Mouse (Mus musculus) limb, embryonic 14.5 days (tissue): ENCODE measurements around the gene CK137956. TPM values are rescaled to one million over a fixed set of nuclear protein-coding genes. Genes with fewer than 3 reads are reported as not detected.

Experiments
- ATAC-seq: fragments of 200-750 bp; cut with Nextera tagmentation; 2 replicates; pipeline ENCODE4 v1.8.0; 2017; ENCODE audit warnings: low read depth, moderate number of reproducible peaks, moderate TSS enrichment; ENCODE audit not compliant: low FRiP score
- DNase-seq: peaks from one replicate; pipeline ENCODE4 v3.0.0-alpha.2; 2015; ENCODE audit warnings: low spot score
- H3K27ac ChIP-seq: fragments of 300-500 bp; sonication (generic); replicated peaks from 2 replicates; pipeline ENCODE4 v1.5.1; 2014; ENCODE audit warnings: low read depth, mild to moderate bottlenecking, low read length, moderate library complexity, mixed read lengths
- H3K27me3 ChIP-seq: fragments of 300-500 bp; sonication (generic); 2 replicates; pipeline ENCODE4 v1.6.1; 2014; ENCODE audit warnings: low read length, mixed read lengths; ENCODE audit not compliant: control insufficient read depth, insufficient read depth
- H3K36me3 ChIP-seq: fragments of 300-500 bp; sonication (generic); 2 replicates; pipeline ENCODE4 v1.6.1; 2014; ENCODE audit warnings: mild to moderate bottlenecking, low read length, moderate library complexity, mixed read lengths; ENCODE audit not compliant: control insufficient read depth, insufficient read depth
- H3K4me1 ChIP-seq: fragments of 300-500 bp; sonication (generic); 2 replicates; pipeline ENCODE4 v1.6.1; 2014; ENCODE audit warnings: antibody characterized with exemption, low read length, mixed read lengths; ENCODE audit not compliant: control insufficient read depth, insufficient read depth
- H3K4me2 ChIP-seq: fragments of 300-500 bp; sonication (generic); replicated peaks from 2 replicates; pipeline ENCODE4 v1.6.1; 2014; ENCODE audit warnings: low read depth, mild to moderate bottlenecking, low read length, moderate library complexity; ENCODE audit not compliant: severe bottlenecking
- H3K4me3 ChIP-seq: fragments of 300-500 bp; sonication (generic); replicated peaks from 2 replicates; pipeline ENCODE4 v1.5.1; 2014; ENCODE audit warnings: low read length
- H3K9ac ChIP-seq: fragments of 300-500 bp; sonication (generic); 2 replicates; pipeline ENCODE4 v1.6.1; 2014; ENCODE audit warnings: mild to moderate bottlenecking, low read depth, low read length, moderate library complexity; ENCODE audit not compliant: severe bottlenecking
- H3K9me3 ChIP-seq: fragments of 300-500 bp; sonication (generic); 2 replicates; pipeline ENCODE4 v1.6.1; 2016; ENCODE audit warnings: low read length; ENCODE audit not compliant: control insufficient read depth
- POLR2A ChIP-seq: fragments of 200-500 bp; IDR thresholded peaks from 2 replicates; pipeline ENCODE4 v1.8.0; 2012; ENCODE audit warnings: inconsistent platforms, mild to moderate bottlenecking, moderate library complexity, borderline replicate concordance; ENCODE audit not compliant: insufficient read depth, insufficient read length; ENCODE audit errors: extremely low read depth
- WGBS: fragments of 180-500 bp; shearing (Covaris S2); extraction: QIAGEN DNeasy Blood & Tissue Kit; methylation state at CpG from one replicate; pipeline ENCODE4 v1.1.7; 2014; 5-methylcytosine and 5-hydroxymethylcytosine counted together
- polyA plus RNA-seq, 2 experiments: library from polyadenylated mRNA; depleted of rRNA in 1 of 2; stranded (reverse) in 1 of 2; unstranded in 1 of 2; fragments of >200 nt; fragmentation: Nextera tagmentation in 1 of 2; extraction: Ambion mirVana in 1 of 2; gene quantifications; 2 replicates each; pipeline versions ENCODE4 v1.2.1 to v1.2.3; 2012 to 2014

Gene CK137956
- polyA plus RNA-seq, 2 experiments = not detected

GRCm38 (mm10) chr4:127985874-127986273, 15.1 kb upstream of the CK137956 start:
- Histone ChIP-seq H3K27me3 (peaks cover 66% of the 10 kb centered on the region), H3K9me3 (no peaks in the 10 kb centered on the region), H3K4me1 (no peaks in the 10 kb centered on the region), H3K4me3 (no peak overlapping the region), H3K4me2 (no peak overlapping the region), H3K36me3 (no peaks in the 10 kb centered on the region), H3K27ac (no peak overlapping the region), H3K9ac (no peak overlapping the region)
- ATAC-seq (no peak), DNase-seq (no peak)
- WGBS = 8% methylated on average over 10 of the region's 10 CpGs
- no peak for TF ChIP-seq POLR2A

DNA sequence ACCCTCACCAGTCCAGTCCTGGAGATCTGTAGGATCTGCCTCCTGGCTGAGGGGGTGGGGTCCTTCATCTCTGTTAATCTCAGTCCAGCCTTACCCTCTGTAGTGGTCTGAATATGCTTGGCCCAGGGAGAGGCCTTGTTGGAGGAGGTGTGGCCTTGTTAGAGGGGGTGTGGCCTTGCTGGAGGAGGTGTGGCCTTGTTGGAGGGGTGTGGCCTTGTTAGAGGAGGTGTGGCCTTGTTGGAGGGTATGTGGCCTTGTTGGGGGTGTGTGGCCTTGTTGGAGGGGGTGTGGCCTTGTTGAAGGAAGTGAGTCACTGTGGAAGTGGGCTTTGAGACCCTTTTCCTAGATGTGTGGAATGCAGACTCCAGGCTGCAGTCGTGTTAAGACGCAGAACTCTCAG, 13.7 kb upstream of the CK137956 start:
- DNase-seq (no peak), ATAC-seq (no peak)
- no peak for TF ChIP-seq POLR2A
- 73% methylated on average over 2 of the region's 2 CpGs for WGBS
- H3K9ac ChIP-seq = no peak overlapping the region
- no peak overlapping the region for H3K4me2 ChIP-seq
- H3K36me3 ChIP-seq = no peaks in the 10 kb centered on the region
- H3K4me1 ChIP-seq = no peaks in the 10 kb centered on the region
- peaks cover 51% of the 10 kb centered on the region for H3K27me3 ChIP-seq
- no peak overlapping the region for H3K4me3 ChIP-seq
- H3K27ac ChIP-seq = no peak overlapping the region
- no peaks in the 10 kb centered on the region for H3K9me3 ChIP-seq

GRCm38 (mm10) chr4:127981125-127981524, 10.4 kb upstream of the CK137956 start:
- no peaks in the 10 kb centered on the region for H3K36me3 ChIP-seq

DNA sequence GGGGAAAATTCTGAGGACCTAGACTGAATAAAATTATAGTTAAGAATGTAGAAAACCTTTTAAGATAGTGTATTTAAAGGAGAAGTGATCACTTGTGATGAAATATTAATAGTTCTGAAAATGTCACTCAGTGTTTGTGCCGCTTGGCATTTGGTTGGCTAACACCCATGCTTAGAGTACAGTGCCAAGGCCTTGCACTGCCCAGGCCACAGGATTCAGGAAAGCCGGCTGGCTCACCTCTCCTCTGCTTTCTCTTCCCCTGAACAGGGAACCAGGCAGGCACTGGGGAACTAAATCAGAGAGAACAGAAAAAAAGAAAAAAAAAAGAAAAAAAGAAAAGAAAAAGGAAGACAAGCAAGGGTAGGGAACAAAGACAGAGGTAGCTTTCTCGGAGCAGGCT, 2.2 kb upstream of the CK137956 start:
- no peak overlapping the region for H3K27ac ChIP-seq
- no peaks in the 10 kb centered on the region for H3K4me1 ChIP-seq
- peaks cover 35% of the 10 kb centered on the region for H3K27me3 ChIP-seq
- H3K4me3 ChIP-seq = no peak overlapping the region
- ATAC-seq (no peak), DNase-seq (no peak)
- no peaks in the 10 kb centered on the region for H3K9me3 ChIP-seq
- TF ChIP-seq POLR2A = no peak
- no peak overlapping the region for H3K4me2 ChIP-seq
- WGBS = 80% methylated on average over 3 of the region's 3 CpGs
- no peaks in the 10 kb centered on the region for H3K36me3 ChIP-seq
- H3K9ac ChIP-seq = no peak overlapping the region

More at GRCm38 (mm10) chr4:127981125-127981524, 10.4 kb upstream of the CK137956 start:
- ATAC-seq (no peak), DNase-seq (no peak)
- no peak for TF ChIP-seq POLR2A
- H3K27ac ChIP-seq = no peak overlapping the region
- WGBS = 86% methylated on average over 6 of the region's 6 CpGs
- no peak overlapping the region for H3K4me3 ChIP-seq
- no peaks in the 10 kb centered on the region for H3K4me1 ChIP-seq
- H3K9me3 ChIP-seq = no peaks in the 10 kb centered on the region
- H3K27me3 ChIP-seq = peaks cover 18% of the 10 kb centered on the region
- H3K9ac ChIP-seq = no peak overlapping the region
- no peak overlapping the region for H3K4me2 ChIP-seq

DNA sequence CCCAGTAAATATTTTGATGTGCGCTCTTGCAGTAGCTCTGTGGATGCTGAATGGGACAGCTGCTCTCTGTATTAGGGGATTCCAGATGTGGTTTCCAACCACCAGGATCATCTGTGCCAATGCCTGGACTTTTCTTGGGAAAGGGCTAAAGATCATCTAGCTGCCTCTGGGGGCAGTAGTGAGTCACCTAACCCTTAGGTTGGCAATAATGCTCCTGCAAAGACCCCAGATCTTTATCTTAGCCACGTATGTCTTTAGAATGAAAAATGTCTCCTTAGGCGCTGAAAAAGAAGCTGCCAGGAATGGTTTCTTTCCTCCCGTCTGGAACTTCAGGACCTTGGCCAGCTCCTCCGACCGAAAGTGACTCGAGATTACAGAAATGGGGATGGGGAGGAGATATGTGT, 731 bp downstream of the CK137956 start:
- Histone ChIP-seq H3K4me3 (no peak overlapping the region), H3K4me1 (no peaks in the 10 kb centered on the region), H3K27me3 (peaks cover 35% of the 10 kb centered on the region), H3K9me3 (no peaks in the 10 kb centered on the region), H3K4me2 (no peak overlapping the region), H3K36me3 (no peaks in the 10 kb centered on the region), H3K9ac (no peak overlapping the region), H3K27ac (no peak overlapping the region)
- ATAC-seq = no peak
- peak; percentile 64 for DNase-seq
- no peak for TF ChIP-seq POLR2A
- WGBS = 4% methylated on average over 7 of the region's 7 CpGs

DNA sequence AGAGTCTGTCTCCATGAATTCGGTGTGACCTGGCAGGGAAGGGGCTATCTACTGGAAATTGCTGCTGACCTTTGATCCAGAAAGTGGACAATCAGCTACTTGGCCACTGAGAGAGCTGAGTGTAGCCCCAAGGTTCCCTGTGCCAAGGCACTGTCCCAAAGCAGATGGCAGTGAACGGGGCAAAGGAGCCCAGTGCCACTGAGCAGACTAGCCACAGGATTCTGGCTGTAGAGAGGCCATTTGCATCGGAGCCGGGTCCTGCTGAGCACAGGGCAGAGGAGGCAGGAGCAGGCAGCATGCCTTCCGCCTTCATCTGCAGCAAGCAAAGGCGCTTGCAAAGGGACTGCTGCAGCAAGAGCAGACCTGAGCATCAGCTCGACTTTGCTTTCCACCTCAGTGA, 1.6 kb downstream of the CK137956 start:
- H3K9ac ChIP-seq = no peak overlapping the region
- H3K36me3 ChIP-seq = no peaks in the 10 kb centered on the region
- no peak for DNase-seq
- no peak for TF ChIP-seq POLR2A
- H3K27me3 ChIP-seq = peaks cover 35% of the 10 kb centered on the region
- no peaks in the 10 kb centered on the region for H3K9me3 ChIP-seq
- ATAC-seq = no peak
- WGBS = 12% methylated on average over 7 of the region's 7 CpGs
- H3K4me1 ChIP-seq = no peaks in the 10 kb centered on the region
- no peak overlapping the region for H3K4me3 ChIP-seq
- H3K27ac ChIP-seq = no peak overlapping the region
- no peak overlapping the region for H3K4me2 ChIP-seq
